Mouse (Mus musculus) c-Kit-negative CD71-positive TER-119-positive erythroid progenitor cells, embryonic 14.5 days (primary cell): ENCODE measurements around the gene Ckm.

Source experiments
- DNase-seq: peaks from one replicate; pipeline ENCODE4 v3.0.0-alpha.2; 2013; ENCODE audit warnings: low read depth, low spot score

The Ckm gene

GRCm38 (mm10) chr7:19432475-19432874 lies 27.9 kb downstream of the Ckm start:
- DNase-seq, result no peak

GRCm38 (mm10) chr7:19436276-19436675 lies 31.7 kb downstream of the Ckm start:
- no peak for DNase-seq

- DNase-seq, result no peak
Measured at GRCm38 (mm10) chr7:19437048-19437447, 32.5 kb downstream of the Ckm start.

- DNase-seq, result no peak
Measured at GRCm38 (mm10) chr7:19441448-19442091, 37.0 kb downstream of the Ckm start.

- peak; percentile 57 for DNase-seq
Measured at GRCm38 (mm10) chr7:19443344-19443743, 38.8 kb downstream of the Ckm start.

- no peak for DNase-seq
Measured at GRCm38 (mm10) chr7:19444801-19445200, 40.2 kb downstream of the Ckm start.

GRCm38 (mm10) chr7:19447689-19448088 lies 43.1 kb downstream of the Ckm start:
- DNase-seq, result no peak

GRCm38 (mm10) chr7:19449165-19449564 lies 44.6 kb downstream of the Ckm start:
- no peak for DNase-seq

- no peak for DNase-seq
Measured at GRCm38 (mm10) chr7:19455186-19455585, 50.6 kb downstream of the Ckm start.

- DNase-seq, result no peak
Measured at GRCm38 (mm10) chr7:19455819-19456495, 51.4 kb downstream of the Ckm start.

- no peak for DNase-seq
Measured at GRCm38 (mm10) chr7:19456628-19457027, 52.1 kb downstream of the Ckm start.

- no peak for DNase-seq
Measured at GRCm38 (mm10) chr7:19457414-19458071, 53.0 kb downstream of the Ckm start.

GRCm38 (mm10) chr7:19458072-19458486 lies 53.5 kb downstream of the Ckm start:
- no peak for DNase-seq

- DNase-seq, result peak; percentile 40
Measured at GRCm38 (mm10) chr7:19458591-19459111, 54.1 kb downstream of the Ckm start, which contains the start of gene Mark4. TSS of gene Mark4 (minus strand) at chr7:19458821.

- DNase-seq, result no peak
Measured at GRCm38 (mm10) chr7:19459144-19459870, 54.7 kb downstream of the Ckm start.

GRCm38 (mm10) chr7:19460500-19460899 lies 55.9 kb downstream of the Ckm start:
- DNase-seq, result no peak

GRCm38 (mm10) chr7:19461488-19461887 lies 56.9 kb downstream of the Ckm start:
- peak; percentile 37 for DNase-seq

- DNase-seq, result no peak
Measured at GRCm38 (mm10) chr7:19462443-19462842, 57.9 kb downstream of the Ckm start.

- no peak for DNase-seq
Measured at GRCm38 (mm10) chr7:19462884-19463381, 58.4 kb downstream of the Ckm start, which contains the start of gene Exoc3l2. TSS of gene Exoc3l2 (plus strand) at chr7:19463331.

- no peak for DNase-seq
Measured at GRCm38 (mm10) chr7:19464367-19465307, 60.1 kb downstream of the Ckm start.
